Mouse (Mus musculus) activated CD4-positive, CD25-positive, alpha-beta regulatory T cell, adult 4 months (primary cell): ENCODE results near the gene Atp7a. TPM values are rescaled to one million over a fixed set of nuclear protein-coding genes. Genes with fewer than 3 reads are reported as not detected.
"Not testable (repeated sequence)": the region's sequence is repeated elsewhere in the genome, so short reads cannot be mapped to it uniquely, and the experiment has no call there.

Source experiments
- ATAC-seq: one replicate; pipeline ENCODE4 v1.8.0; 2017
- polyA plus RNA-seq, 2 experiments: library from polyadenylated mRNA; unstranded; fragments of 100-300 nt; shearing (Covaris generic); gene quantifications; one replicate each; pipeline ENCODE4 v1.2.1; 2017

Atp7a gene
- 1 to 10 TPM; 6.2 to 8.2 TPM for polyA plus RNA-seq

DNA sequence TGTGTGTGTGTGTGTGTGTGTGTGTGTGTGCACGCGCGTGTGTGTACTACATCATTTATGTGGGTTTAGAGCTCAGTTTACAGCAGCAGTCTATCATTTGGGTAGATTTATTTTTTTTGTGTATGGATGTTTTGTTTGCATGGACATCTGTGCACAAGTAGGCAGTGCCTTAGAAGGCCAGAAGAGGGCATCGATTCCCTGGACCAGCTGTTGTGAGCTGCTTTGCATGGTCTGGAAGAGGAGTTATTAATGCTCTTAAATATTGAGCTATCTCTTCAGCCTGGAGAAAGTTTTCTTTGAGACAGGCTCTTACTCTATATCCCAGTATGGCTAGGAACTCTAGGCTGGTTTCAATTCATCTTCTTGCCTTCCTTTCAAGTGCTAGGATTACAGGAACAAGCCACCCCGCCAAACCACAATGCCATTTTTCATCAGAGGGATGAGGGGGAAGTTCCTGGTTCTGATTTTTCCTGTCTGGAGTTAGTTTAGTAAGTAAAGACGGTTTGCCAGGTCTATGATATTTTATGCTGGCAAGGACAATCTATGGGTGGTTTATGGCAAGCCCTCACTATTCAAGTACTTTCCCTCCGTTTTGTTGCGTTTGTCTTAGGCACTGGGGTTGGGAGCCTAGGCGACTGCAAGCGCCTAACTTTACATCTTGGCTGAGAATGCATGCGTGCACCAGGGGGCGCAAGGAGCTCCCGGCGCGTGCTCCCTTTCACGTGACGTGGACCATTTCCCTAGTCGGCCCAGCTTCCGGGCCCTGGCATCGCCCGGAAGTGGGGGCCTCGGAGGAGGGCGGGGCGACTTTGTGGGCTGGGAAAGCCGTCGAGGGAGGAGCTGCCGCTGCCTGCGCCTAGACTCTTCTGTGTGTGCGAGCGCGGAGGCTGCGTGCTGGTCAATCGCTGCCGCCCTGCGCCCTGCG, at the start of gene Atp7a:
TSS of gene Atp7a (plus strand) at position 859 of the 925 bp plus-strand sequence.
- ATAC-seq = peak; percentile 97

DNA sequence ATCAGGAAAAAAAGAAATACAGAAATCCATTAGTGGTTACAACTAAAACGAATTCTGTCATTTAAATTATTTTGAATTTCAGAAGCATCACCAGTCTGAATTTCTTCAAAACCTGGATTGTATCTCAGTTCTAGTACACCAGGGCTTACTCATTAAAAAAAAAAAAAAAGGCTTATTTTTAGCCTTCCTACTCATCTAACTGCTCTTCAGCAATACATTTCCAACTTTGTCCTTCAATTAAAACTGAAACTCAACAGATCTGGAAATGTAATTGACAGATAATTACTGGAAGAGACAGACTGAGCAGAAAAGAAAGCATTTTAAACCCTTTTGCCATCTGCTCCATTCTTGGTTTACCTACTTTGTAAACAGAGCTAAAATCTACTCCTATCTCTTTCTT, 25.5 kb upstream of the Atp7a start:
- ATAC-seq = no peak

DNA sequence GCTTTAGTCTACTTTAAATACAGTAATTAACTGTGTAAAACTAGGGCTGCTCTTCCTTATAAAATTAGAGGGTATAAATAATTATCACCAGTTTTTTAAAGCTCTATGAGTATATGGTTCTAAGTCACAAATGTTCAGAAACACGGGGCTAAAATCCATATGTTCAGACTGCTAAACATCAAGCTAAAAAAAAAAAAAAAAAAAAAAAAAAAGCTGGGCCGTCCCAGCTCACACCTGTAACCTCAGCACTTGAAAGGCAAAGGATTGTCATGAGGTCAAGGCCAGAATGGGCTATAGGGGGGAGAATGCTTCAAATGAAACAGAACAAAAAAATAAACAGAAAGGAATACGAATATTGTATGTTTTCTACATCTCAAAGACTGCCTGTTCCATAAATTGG, 16.3 kb upstream of the Atp7a start:
- ATAC-seq = no peak

DNA sequence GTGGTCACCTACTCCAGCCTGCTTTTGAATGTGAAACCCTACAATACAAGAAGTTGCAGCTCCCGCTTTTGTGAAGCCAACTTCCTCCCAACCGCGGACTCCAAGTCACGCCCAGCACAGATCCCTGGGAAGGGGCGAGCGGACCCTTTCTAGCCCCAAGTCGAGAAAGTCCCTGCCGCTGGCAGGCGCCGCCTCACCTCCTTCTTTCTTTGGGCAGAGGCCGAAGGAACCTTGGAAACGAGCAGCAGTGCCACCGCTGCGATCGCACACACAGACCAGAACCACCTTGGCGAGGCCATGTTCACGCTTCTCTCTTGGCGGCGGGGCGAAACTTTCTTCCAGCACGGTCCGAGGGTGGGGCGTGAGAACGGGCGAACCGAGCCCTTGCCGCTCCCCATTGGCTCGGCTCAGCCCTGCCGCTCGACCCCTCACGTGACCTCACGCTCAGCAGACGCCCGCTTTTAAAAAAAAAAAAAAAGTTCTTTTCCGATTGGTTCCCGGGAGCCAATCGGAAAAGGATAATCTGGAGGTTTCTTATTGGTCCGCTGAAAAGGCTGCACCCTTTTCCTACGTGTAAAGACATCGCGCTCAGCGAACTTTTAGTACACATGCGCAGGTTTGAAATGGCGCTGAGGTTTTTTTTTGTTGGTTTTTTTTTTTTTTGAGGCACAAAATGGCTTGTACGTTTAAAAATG, 15.5 kb upstream of the Atp7a start, which contains the start of gene Magt1:
TSS of gene Magt1 (minus strand) at position 442 of the 695 bp plus-strand sequence.
- ATAC-seq = peak; percentile 83

DNA sequence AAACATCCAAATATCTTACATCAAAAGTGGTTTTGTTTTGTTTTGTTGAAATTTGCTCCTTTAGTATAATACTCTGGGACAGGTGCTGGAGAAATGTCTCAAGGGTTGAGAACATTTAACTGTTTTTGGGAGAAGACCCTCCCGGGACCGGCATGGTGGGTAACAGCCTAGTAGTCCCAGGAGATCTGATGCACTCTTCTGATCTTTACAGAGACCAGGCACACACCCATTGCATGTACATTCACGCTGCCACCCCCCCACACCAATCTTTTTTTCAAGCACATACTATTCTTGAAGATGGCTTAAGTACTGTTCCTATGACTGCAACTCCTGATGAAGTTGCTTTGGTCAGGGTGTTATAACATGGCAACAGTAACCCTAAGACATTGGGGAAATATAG, 14.5 kb upstream of the Atp7a start:
- no peak for ATAC-seq

DNA sequence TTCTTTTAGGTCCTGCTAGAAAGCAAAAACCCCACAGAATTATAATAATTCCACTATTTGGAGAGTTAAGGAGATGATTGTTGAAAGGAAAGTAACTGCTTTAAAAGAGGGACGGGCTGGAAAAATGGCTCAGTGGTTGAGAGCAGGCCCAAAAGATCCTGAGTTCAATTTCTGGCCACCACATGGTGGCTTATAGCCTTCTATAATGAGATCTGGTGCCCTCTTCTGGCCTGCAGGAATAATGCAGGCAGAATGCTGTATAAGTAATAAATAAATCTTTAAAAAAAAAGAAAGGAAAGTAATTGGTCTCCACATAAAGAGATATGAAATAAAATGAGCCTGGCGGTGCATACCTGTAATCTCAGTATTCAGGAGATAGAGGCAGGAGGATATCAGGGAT, 13.9 kb upstream of the Atp7a start:
- ATAC-seq = peak; percentile 17

DNA sequence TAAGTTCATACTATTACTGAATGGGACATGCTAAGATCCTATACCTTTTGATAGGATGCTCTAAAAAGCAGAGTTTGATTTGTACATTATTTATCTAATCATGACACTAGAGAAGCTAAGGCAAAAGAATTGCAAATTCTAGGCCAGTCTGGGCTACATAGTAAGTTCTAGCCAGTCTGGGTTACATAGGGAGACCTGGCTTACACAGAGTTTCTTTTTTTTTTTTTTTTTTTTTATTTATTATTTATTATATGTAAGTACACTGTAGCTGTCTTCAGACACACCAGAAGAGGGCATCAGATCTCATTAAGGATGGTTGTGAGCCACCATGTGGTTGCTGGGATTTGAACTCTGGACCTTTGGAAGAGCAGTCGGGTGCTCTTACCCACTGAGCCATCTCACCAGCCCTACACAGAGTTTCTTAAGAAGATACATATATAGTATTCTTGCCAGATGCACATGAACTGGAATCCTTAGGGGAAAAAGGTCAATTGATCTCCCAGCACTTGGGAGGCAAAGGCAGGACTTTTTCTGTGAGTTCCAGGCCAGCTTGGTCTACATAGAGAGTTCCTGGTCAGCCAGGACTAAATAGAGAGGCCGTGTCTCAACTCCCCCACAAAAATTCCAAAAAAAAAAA, 12.2 kb upstream of the Atp7a start:
- not testable (repeated sequence) for ATAC-seq

DNA sequence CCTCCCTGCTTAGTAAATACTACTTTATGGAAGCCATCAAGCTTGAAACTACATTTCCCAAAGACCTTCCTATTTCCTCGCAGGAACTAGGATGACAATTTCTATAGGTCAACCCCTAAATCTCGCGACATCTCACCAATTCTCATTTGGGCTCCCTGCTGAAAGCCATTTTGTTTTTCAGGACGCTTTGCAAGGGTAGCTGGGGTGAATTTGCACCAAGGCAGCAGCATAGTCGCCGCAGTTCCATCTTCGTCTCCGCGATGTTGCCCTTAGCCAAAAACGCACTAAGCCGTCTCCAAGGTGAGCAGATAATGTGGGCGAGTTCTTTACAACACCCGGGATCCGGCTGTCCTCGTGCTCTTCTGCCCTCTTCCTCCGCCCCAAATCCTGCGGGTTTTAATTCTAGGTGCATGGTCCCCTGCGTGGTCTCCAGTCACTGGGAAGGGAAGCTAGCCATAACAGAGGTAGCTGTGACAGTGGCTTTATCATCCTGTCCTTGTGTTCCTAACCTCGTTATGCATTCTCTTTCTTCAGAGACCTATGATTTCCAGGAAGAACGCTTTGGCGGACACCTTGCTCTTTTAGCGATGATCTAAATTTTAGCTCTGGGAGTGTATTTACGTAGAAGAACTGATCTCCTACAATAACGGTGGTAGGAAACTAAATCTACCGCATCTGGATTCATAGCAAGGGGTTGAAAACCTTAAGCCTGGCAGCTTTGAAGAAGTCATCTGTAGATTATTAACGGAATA, 11.3 kb upstream of the Atp7a start, which contains the start of gene Cox7b:
TSS of gene Cox7b (plus strand) at position 130 of the 752 bp plus-strand sequence.
- peak; percentile 44 for ATAC-seq

DNA sequence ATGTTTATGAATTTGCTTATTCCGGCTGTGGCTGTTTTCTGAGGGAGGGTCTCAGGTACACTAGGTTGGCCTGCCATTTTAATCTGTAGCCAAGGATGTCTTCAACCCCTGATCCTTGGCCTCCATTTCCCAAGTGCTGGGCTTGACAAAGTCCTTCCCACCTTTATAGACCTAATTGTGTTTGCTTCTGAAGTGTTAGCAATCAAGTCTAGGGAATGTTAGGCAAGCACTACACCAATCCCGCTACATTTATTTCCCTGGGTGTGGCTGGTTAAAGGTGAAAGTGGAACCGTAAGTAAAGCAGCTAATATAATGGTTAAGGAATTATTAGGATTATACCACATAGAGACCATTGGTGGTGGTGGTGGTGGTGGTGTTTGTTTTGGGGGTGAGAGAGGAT, 10.0 kb upstream of the Atp7a start:
- ATAC-seq = no peak

DNA sequence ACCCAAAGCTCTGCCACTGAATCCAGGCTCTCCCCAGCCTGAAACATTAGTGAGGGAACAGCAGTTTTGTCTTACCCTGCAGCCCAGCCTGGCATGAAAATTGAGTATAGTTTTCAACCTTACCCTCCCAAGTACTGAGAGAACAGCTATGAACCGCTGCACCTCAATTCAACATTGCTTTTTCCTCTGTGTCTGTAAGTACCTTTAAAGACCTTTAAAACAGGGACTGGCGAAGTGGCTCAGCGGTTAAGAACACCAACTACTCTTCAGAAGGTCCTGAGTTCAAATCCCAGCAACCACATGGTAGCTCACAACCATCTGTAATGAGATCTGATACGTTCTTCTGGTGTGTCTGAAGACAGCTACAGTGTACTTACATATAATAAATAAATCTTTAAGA, 9.6 kb upstream of the Atp7a start:
- no peak for ATAC-seq

DNA sequence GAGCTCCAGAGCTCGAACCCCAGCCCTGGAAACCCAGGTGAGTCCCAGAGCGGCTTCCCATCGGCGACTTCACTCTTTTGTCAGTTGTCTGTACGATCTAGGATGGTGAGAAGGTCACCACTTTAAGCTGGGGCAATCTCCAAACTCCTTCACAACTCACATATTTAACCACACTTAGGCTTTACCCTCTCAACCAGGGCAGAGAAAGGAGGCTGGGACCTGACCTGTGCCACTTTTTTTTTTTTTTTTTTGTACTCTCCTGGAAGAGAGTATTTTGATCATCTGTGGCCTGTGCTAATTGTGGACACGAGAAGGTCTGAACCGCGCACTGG, 233 bp downstream of the Atp7a start:
- ATAC-seq = peak; percentile 20

DNA sequence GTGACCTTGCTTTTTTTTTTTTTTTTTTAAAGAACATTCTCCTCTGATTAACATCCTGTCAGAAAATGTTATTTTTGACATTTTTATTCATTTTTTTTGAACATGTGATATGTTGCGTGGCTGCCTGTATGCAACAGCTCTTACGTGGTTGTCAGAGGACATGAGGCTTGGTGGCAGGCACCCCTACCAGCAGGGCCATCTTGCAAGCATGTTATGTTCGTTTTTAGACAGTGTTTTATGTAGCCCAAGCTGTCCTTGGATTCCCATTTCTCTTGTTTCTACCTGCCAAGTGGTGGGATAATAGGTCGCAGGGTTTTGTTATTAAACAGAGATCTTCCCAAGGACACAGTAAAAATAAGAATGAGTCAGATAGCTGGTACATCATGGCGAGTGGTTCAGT, 3.1 kb downstream of the Atp7a start:
- no peak for ATAC-seq

DNA sequence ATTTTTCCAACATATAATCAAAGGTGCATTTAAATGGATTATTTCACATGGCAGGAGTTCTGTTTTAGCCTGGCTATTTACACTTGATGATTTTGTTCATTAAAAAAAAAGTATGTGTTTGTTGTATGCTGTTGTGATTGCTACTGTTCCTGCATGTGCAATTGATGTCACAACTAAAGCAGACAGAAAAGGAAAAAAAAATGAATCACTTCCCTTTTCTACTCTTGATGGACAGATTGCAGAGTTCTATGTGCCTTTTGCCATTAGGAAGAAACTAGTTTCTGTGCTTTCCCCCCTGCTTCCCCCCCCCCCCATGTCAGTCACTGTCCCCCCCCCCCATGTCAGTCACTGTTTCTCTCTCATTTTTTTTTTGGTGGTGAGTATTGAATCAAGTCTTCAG, 4.0 kb downstream of the Atp7a start:
- ATAC-seq = no peak

DNA sequence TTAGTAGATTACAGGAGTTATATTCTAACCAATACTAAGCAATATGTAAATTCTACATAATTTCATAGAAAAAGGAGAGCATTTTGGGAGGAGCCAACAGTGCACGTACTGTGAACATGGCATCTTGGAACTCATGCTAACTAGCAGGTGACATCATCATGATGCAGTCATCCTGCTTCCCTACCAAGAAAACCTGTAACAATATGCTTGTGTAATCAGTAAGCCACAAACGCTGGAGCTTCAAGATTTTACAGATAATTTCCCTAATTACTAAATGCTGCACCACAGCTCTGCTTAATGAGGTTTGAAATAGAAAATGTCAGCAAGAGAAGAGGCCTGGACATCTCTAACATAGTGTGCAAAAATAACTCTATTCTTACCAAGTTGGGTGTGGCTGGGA, 8.7 kb downstream of the Atp7a start:
- no peak for ATAC-seq

DNA sequence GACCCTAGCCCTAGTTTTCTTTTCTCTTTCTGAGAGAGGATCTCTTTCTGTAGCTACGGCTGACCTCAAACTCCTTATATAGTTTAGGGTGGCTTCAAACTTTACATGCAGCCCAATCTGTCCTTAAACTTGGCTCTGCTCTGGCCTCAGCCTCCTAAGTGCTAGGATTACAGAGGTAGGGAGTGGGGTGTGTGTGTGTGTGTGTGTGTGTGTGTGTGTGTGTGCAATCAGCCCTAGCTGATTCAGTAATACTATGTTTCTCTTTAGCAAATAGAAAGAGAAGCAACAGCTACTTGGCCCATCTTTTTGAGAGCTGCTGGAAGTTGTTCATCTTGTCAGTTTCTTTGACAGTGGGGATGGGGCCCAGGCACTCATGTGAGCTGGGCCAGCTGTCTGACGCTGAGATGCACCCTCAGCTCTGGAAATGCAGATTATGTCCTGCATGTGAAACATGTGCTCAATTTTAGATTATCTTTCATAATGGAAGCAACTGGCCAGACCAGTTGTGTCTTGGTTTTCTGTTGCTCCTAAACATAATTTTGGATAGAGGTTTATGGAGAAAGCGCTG, 10.2 kb downstream of the Atp7a start:
- ATAC-seq = no peak

DNA sequence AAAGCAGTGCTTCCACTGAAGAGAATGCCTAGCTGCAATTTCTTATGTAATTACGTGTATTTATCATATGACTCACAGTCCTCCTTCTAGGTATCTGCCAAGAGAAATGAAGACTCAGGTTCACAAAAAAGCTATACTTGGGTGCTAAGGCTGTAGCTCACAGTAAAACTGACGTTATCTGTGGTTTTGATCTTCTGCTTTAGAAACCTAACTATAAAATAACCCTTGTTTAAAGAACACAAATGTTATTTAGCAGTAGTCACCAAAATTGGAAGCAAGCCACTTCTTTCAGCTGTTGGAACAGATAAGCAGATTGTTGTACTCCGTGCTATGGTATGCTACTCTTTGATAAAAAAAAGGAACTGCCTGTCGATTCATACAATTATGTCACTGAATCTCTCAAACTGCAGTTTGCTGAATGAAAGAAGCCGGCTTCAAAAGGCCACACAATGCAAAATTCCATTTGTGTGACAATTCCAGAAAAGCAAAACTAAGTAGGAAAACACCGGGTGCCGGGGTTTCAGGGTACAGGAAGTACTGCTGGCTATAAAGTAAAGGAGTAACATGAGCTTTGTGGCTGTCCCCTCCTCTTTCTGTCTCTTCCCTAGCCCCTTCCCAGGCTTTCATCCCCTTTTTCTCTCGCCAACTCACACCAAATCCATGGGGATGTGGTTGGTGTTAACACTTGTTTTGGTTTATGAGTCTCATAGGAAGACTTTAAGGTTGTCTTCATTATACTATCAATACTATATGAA, 17.0 kb downstream of the Atp7a start:
- ATAC-seq = peak; percentile 63

DNA sequence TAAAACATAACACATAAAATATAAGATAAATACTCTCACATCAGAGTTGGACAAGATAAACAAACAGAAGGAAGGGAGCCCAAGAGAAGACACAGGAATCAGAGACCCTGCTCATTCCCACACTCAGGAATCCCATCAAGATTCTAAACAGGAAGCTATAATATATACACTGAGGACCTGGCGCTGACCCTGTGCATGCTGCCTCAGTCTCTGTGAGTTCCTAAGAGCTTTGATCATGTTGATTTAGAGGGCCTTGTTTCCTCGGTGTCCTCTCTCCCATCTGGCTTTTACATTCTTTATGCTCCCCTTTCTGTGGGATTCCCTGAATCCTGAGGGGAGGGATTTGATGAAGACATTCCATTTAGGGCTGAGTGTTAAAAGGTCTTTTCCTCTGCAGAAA, 18.4 kb downstream of the Atp7a start:
- no peak for ATAC-seq

DNA sequence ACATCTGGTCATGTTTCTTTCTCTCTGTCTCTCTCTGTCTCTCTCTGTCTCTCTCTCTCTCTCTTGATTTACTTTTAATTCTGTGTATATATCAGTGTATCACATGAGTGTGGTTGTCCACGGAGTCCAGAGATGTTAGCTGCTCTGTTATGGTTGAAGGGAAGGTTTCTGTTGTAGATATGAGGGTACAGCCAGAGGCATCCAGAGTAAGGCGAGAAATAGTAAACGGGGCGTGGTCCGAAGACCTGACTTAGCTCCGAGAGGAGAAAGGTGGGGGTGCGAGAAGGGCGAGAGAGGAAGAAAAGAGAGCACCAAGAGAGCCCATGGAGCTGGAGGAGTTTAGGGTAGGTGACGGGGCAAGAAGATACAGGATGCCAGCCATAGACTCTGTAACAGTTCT, 18.9 kb downstream of the Atp7a start:
- no peak for ATAC-seq

DNA sequence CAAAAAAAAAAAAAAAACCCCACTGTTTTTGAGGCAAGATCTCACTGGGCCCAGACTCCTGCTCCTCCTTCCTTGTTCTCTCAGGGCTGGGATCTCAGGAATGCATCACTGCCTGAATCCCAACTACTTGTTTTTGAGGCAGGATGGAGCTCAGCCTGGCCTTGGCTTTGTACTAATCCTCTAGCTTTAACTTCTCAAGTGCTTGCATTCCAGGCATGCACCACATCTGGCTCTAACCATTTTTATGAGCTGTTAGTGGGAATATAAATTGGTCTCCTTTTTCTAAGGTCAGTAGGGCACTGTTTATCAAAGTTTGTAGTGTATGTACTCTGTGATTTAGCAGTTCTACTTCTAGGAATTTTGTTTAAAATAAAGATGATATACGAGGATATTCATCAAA, 21.1 kb downstream of the Atp7a start:
- ATAC-seq = no peak

DNA sequence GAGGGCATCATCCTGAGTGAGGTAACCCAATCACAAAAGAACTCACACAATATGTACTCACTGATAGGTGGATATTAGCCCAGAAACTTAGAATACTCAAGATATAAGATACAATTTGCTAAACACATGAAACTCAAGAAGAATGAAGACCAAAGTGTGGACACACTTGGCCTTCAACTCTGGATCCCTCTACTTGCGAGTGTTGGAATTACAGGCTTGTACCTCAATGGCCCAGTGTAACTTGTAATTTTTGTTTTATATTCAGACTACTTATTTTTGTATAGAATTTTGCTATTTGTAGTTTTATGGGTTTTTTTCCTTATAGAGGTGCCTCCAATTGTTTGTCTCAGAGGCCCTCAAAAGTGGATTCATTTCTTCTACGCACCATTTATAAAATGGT, 50.8 kb downstream of the Atp7a start:
- not testable (repeated sequence) for ATAC-seq

DNA sequence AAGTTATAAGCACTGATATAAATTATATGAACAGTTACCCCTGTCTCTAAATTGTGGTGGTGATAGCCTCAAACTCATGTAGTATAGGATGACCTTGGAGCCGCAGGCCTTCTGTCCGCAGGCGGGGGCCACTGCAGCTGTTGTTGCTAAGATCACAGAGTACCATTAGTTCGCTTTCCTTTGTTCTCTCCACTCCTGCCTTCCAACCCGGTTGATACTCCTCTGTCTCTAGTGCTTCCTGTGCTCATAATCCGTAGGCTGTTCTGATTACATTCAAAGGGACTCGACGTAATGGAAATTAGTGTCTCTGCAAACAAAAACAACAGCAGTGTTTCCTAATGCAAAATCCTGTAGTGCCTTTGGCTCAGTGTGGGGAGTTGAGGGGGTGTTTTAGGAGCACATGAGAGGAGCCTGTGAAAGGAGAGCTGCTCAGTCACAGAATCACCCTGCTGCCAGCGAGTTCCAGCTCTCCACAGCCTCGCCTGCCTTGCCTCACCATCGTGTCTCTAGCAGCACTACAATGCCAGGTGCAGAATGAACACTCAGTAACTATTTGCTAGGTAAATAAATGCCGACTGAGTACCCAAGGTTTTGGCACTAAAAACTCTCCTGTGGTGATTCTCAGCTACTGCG, 53.9 kb downstream of the Atp7a start:
- ATAC-seq = no peak
